ENCODE assay signal across 12 mouse cellular contexts in genomic region chr4:106643483-106644217, GRCm38 (mm10). TPM values are rescaled to one million over a fixed set of nuclear protein-coding genes. Genes with fewer than 3 reads are reported as not detected.
DNase-seq lines count a peak whose midpoint lies in the region; ATAC-seq lines count a peak whose summit lies in the region.
"Had no signal": no experiment of that assay in that cellular context is flagged by ENCODE, and none has a peak within 500 bp of the region (broad histone marks: within the 10 kb centered on the region; RNA-seq: fewer than 3 reads in every experiment).

No protein-coding gene starts in this region.

- no peaks in the 10 kb centered on the region for H3K36me3 ChIP-seq in stomach, embryonic 15.5 days
- H3K36me3 ChIP-seq in hindbrain, embryonic 11.5 days (ENCODE audit: control insufficient read depth, insufficient read depth, low read length) = no peaks in the 10 kb centered on the region

- peak; percentile 59 for ATAC-seq in frontal cortex, adult (ENCODE audit: low TSS enrichment)
- peak; percentile 38; the same call in 1 of the 2 replicates for ATAC-seq in stomach, embryonic 15.5 days (ENCODE audit: insufficient read depth, low FRiP score, low read depth)
- no peak for ATAC-seq in hindbrain, embryonic 11.5 days (ENCODE audit: low FRiP score)

- H3K4me3 ChIP-seq in stomach, embryonic 15.5 days (replicated peaks) = no peak overlapping the region
- H3K4me3 ChIP-seq in hindbrain, embryonic 11.5 days (ENCODE audit: low read depth, low read length) = no peak overlapping the region

- H3K27me3 ChIP-seq in stomach, embryonic 15.5 days (replicated peaks) = no peaks in the 10 kb centered on the region
- H3K27me3 ChIP-seq in hindbrain, embryonic 11.5 days (ENCODE audit: control insufficient read depth, insufficient read depth, low read length) = no peaks in the 10 kb centered on the region

- no peak overlapping the region for H3K9ac ChIP-seq in stomach, embryonic 15.5 days
- no peak overlapping the region for H3K9ac ChIP-seq in hindbrain, embryonic 11.5 days (ENCODE audit: low read depth, low read length)

- no peaks in the 10 kb centered on the region for H3K9me3 ChIP-seq in stomach, embryonic 15.5 days
- H3K9me3 ChIP-seq in hindbrain, embryonic 11.5 days (ENCODE audit: control insufficient read depth, low read length) = no peaks in the 10 kb centered on the region

- H3K27ac ChIP-seq in stomach, embryonic 15.5 days = peak overlapping the region; percentile 62
- H3K27ac ChIP-seq in hindbrain, embryonic 11.5 days (ENCODE audit: low read depth, low read length) = no peak overlapping the region

- H3K4me1 ChIP-seq in stomach, embryonic 15.5 days = peaks cover 12% of the 10 kb centered on the region
- H3K4me1 ChIP-seq in hindbrain, embryonic 11.5 days (replicated peaks; ENCODE audit: control insufficient read depth, insufficient read depth, low read length) = no peaks in the 10 kb centered on the region

- WGBS in stomach, embryonic 15.5 days = 12% methylated on average over 8 of the region's 8 CpGs
- WGBS in hindbrain, embryonic 11.5 days = 51% methylated on average over 8 of the region's 8 CpGs

- H3K4me2 ChIP-seq in stomach, embryonic 15.5 days = peak overlapping the region; percentile 2; the same call in 1 of the 2 replicates
- no peak overlapping the region for H3K4me2 ChIP-seq in hindbrain, embryonic 11.5 days (replicated peaks; ENCODE audit: low read depth, low read length)

- no peak for DNase-seq in frontal cortex, postnatal 10 days (ENCODE audit: low spot score in 2 of 2)
- peak; percentile 35 for DNase-seq in lung, postnatal 10 days
- no peak for DNase-seq in lung, postnatal 25 days (ENCODE audit: low spot score)
- peak; percentile 52 to 62 for DNase-seq in kidney, postnatal 25 days
- no peak for DNase-seq in right cerebral cortex, postnatal 10 days (ENCODE audit: low spot score in 2 of 2)
- no peak for DNase-seq in hindbrain, embryonic 11.5 days (ENCODE audit: low spot score)
- DNase-seq: cerebellum, adult 9-11 months; heart, postnatal 10 days had no signal

RNA-seq across cellular contexts. Expression of gene Pars2, which starts 7.2 kb away (rescaled TPM):
- polyA plus RNA-seq in stomach, embryonic 15.5 days (2015; fragmentation: Nextera tagmentation; extraction: Ambion mirVana) = 11.5 and 13.2 TPM in 2 replicates
- 9.6 and 10.3 TPM in 2 replicates for polyA plus RNA-seq in hindbrain, embryonic 11.5 days (2014; fragmentation: Nextera tagmentation; extraction: Ambion mirVana)

RNA-seq across cellular contexts. Expression of gene Ttc22, which starts 21.4 kb away (rescaled TPM):
- 7.3 and 8.2 TPM in 2 replicates for polyA plus RNA-seq in stomach, embryonic 15.5 days (2015; fragmentation: Nextera tagmentation; extraction: Ambion mirVana)
- polyA plus RNA-seq in hindbrain, embryonic 11.5 days (2014; fragmentation: Nextera tagmentation; extraction: Ambion mirVana) = 0.08 and 0.13 TPM in 2 replicates
- polyA plus RNA-seq: liver, adult 2 months had no signal

RNA-seq across cellular contexts. Expression of gene Lexm, which starts 26.6 kb away (rescaled TPM):
- 0.08 TPM in 1 of 2 replicates, not detected in the other for polyA plus RNA-seq in stomach, embryonic 15.5 days (2015; fragmentation: Nextera tagmentation; extraction: Ambion mirVana)
- 0.17 and 0.19 TPM in 2 replicates for polyA plus RNA-seq in hindbrain, embryonic 11.5 days (2014; fragmentation: Nextera tagmentation; extraction: Ambion mirVana)
- polyA plus RNA-seq: brain, embryonic 14.5 days; liver, adult 2 months had no signal

RNA-seq across cellular contexts. Expression of gene Ttc4, which starts 35.1 kb away (rescaled TPM):
- polyA plus RNA-seq in stomach, embryonic 15.5 days (2015; fragmentation: Nextera tagmentation; extraction: Ambion mirVana) = 77.9 and 80.7 TPM in 2 replicates
- 78.5 and 95.4 TPM in 2 replicates for polyA plus RNA-seq in hindbrain, embryonic 11.5 days (2014; fragmentation: Nextera tagmentation; extraction: Ambion mirVana)

Comparison
In these comparisons a context has a peak if more than half of its experiments do, and no peak if none do; other contexts are left out.
1. DNase-seq: peak in lung, postnatal 10 days (single experiment) and kidney, postnatal 25 days (2 of 2); none in frontal cortex, postnatal 10 days (0 of 2), lung, postnatal 25 days (single experiment), right cerebral cortex, postnatal 10 days (0 of 2) and hindbrain, embryonic 11.5 days (single experiment).